Mouse (Mus musculus): ENCODE measurements around the gene 4930430F08Rik. TPM values are rescaled to one million over a fixed set of nuclear protein-coding genes. Genes with fewer than 3 reads are reported as not detected.

4930430F08Rik gene
- 8.2 and 8.8 TPM in 2 replicates for polyA plus RNA-seq (2015; fragmentation: Nextera tagmentation; extraction: Ambion mirVana)

- Histone ChIP-seq H3K4me2 (peak within 1 kb of the TSS; percentile 68), H3K36me3 (no peaks in the 10 kb centered on the region; the same call in 1 of the 2 replicates), H3K9me3 (no peaks in the 10 kb centered on the region), H3K4me3 (peak within 1 kb of the TSS; percentile 72), H3K9ac (no peak within 1 kb of the TSS), H3K4me1 (peaks cover 2% of the 10 kb centered on the region; the same call in 1 of the 2 replicates), H3K27ac (no peak within 1 kb of the TSS), H3K27me3 (no peaks in the 10 kb centered on the region)
- 79% methylated on average over 1 of the region's 1 CpGs for WGBS
- ATAC-seq (ENCODE audit: insufficient number of reproducible peaks, insufficient read depth, low FRiP score, low TSS enrichment, low read depth) = no peak
Observed at GRCm38 (mm10) chr10:100590323-100590722, at the start of gene 4930430F08Rik, which contains the start of gene 1700017N19Rik. Gene 4930430F08Rik, minus strand, starts transcription at chr10:100590423. Gene 1700017N19Rik, plus strand, starts transcription at chr10:100590484.

GRCm38 (mm10) chr10:100629762-100630438 is 39.7 kb upstream of the 4930430F08Rik start:
- no peaks in the 10 kb centered on the region for H3K36me3 ChIP-seq
- peak overlapping the region; percentile 20 for H3K4me3 ChIP-seq
- H3K4me2 ChIP-seq = peak overlapping the region; percentile 38
- no peak for ATAC-seq (ENCODE audit: insufficient number of reproducible peaks, insufficient read depth, low FRiP score, low TSS enrichment, low read depth)
- no peaks in the 10 kb centered on the region for H3K27me3 ChIP-seq
- peak overlapping the region; percentile 22; the same call in 1 of the 2 replicates for H3K9ac ChIP-seq
- 22% methylated on average over 20 of the region's 20 CpGs for WGBS
- no peaks in the 10 kb centered on the region for H3K9me3 ChIP-seq
- H3K27ac ChIP-seq = no peak overlapping the region
- no peaks in the 10 kb centered on the region for H3K4me1 ChIP-seq

- H3K9ac ChIP-seq = no peak overlapping the region
- no peak overlapping the region for H3K27ac ChIP-seq
- WGBS = 70% methylated on average over 3 of the region's 3 CpGs
- H3K36me3 ChIP-seq = no peaks in the 10 kb centered on the region
- no peak overlapping the region for H3K4me2 ChIP-seq
- no peak for ATAC-seq (ENCODE audit: insufficient number of reproducible peaks, insufficient read depth, low FRiP score, low TSS enrichment, low read depth)
- no peak overlapping the region for H3K4me3 ChIP-seq
- H3K27me3 ChIP-seq = no peaks in the 10 kb centered on the region
- no peaks in the 10 kb centered on the region for H3K4me1 ChIP-seq
- no peaks in the 10 kb centered on the region for H3K9me3 ChIP-seq
Observed at GRCm38 (mm10) chr10:100622494-100622893, 32.3 kb upstream of the 4930430F08Rik start.

- Histone ChIP-seq H3K4me3 (no peak overlapping the region), H3K9ac (no peak overlapping the region), H3K4me2 (no peak overlapping the region), H3K27ac (no peak overlapping the region), H3K36me3 (no peaks in the 10 kb centered on the region), H3K9me3 (no peaks in the 10 kb centered on the region), H3K4me1 (no peaks in the 10 kb centered on the region), H3K27me3 (no peaks in the 10 kb centered on the region)
- 93% methylated on average over 12 of the region's 12 CpGs for WGBS
- ATAC-seq (ENCODE audit: insufficient number of reproducible peaks, insufficient read depth, low FRiP score, low TSS enrichment, low read depth) = no peak
Observed at GRCm38 (mm10) chr10:100620040-100620439, 29.8 kb upstream of the 4930430F08Rik start.

GRCm38 (mm10) chr10:100619474-100619873 is 29.3 kb upstream of the 4930430F08Rik start:
- H3K27ac ChIP-seq = no peak overlapping the region
- H3K36me3 ChIP-seq = no peaks in the 10 kb centered on the region
- 93% methylated on average over 7 of the region's 7 CpGs for WGBS
- no peak for ATAC-seq (ENCODE audit: insufficient number of reproducible peaks, insufficient read depth, low FRiP score, low TSS enrichment, low read depth)
- H3K4me1 ChIP-seq = no peaks in the 10 kb centered on the region
- no peak overlapping the region for H3K9ac ChIP-seq
- no peaks in the 10 kb centered on the region for H3K9me3 ChIP-seq
- H3K27me3 ChIP-seq = no peaks in the 10 kb centered on the region
- no peak overlapping the region for H3K4me3 ChIP-seq
- H3K4me2 ChIP-seq = no peak overlapping the region

- no peaks in the 10 kb centered on the region for H3K9me3 ChIP-seq
- no peak overlapping the region for H3K4me2 ChIP-seq
- H3K9ac ChIP-seq = no peak overlapping the region
- H3K27me3 ChIP-seq = no peaks in the 10 kb centered on the region
- no peak for ATAC-seq (ENCODE audit: insufficient number of reproducible peaks, insufficient read depth, low FRiP score, low TSS enrichment, low read depth)
- no peaks in the 10 kb centered on the region for H3K4me1 ChIP-seq
- 51% methylated on average over 6 of the region's 6 CpGs for WGBS
- no peak overlapping the region for H3K4me3 ChIP-seq
- no peaks in the 10 kb centered on the region for H3K36me3 ChIP-seq
- H3K27ac ChIP-seq = no peak overlapping the region
Observed at GRCm38 (mm10) chr10:100617233-100617903, 27.1 kb upstream of the 4930430F08Rik start.

- no peaks in the 10 kb centered on the region for H3K9me3 ChIP-seq
- H3K4me1 ChIP-seq = no peaks in the 10 kb centered on the region
- ATAC-seq (ENCODE audit: insufficient number of reproducible peaks, insufficient read depth, low FRiP score, low TSS enrichment, low read depth) = no peak
- 64% methylated on average over 2 of the region's 2 CpGs for WGBS
- no peak overlapping the region for H3K27ac ChIP-seq
- no peak overlapping the region for H3K4me3 ChIP-seq
- no peaks in the 10 kb centered on the region for H3K27me3 ChIP-seq
- no peaks in the 10 kb centered on the region for H3K36me3 ChIP-seq
- no peak overlapping the region for H3K4me2 ChIP-seq
- H3K9ac ChIP-seq = no peak overlapping the region
Observed at GRCm38 (mm10) chr10:100604254-100604653, 14.0 kb upstream of the 4930430F08Rik start.

GRCm38 (mm10) chr10:100603511-100603910 is 13.3 kb upstream of the 4930430F08Rik start:
- Histone ChIP-seq H3K4me2 (no peak overlapping the region), H3K27ac (no peak overlapping the region), H3K9ac (no peak overlapping the region), H3K4me3 (no peak overlapping the region), H3K36me3 (no peaks in the 10 kb centered on the region), H3K4me1 (no peaks in the 10 kb centered on the region), H3K27me3 (no peaks in the 10 kb centered on the region), H3K9me3 (no peaks in the 10 kb centered on the region)
- WGBS = 85% methylated on average over 9 of the region's 9 CpGs
- no peak for ATAC-seq (ENCODE audit: insufficient number of reproducible peaks, insufficient read depth, low FRiP score, low TSS enrichment, low read depth)

GRCm38 (mm10) chr10:100598339-100598738 is 8.1 kb upstream of the 4930430F08Rik start:
- Histone ChIP-seq H3K4me3 (no peak overlapping the region), H3K9me3 (no peaks in the 10 kb centered on the region), H3K36me3 (no peaks in the 10 kb centered on the region), H3K4me1 (no peaks in the 10 kb centered on the region), H3K27me3 (no peaks in the 10 kb centered on the region), H3K9ac (no peak overlapping the region), H3K4me2 (no peak overlapping the region), H3K27ac (no peak overlapping the region)
- 86% methylated on average over 3 of the region's 3 CpGs for WGBS
- no peak for ATAC-seq (ENCODE audit: insufficient number of reproducible peaks, insufficient read depth, low FRiP score, low TSS enrichment, low read depth)

- H3K4me2 ChIP-seq = peak overlapping the region; percentile 68
- peak; percentile 94 for ATAC-seq (ENCODE audit: insufficient number of reproducible peaks, insufficient read depth, low FRiP score, low TSS enrichment, low read depth)
- peaks cover 3% of the 10 kb centered on the region for H3K36me3 ChIP-seq
- no peaks in the 10 kb centered on the region for H3K27me3 ChIP-seq
- H3K4me1 ChIP-seq = peaks cover 2% of the 10 kb centered on the region; the same call in 1 of the 2 replicates
- peak overlapping the region; percentile 72 for H3K4me3 ChIP-seq
- peak overlapping the region; percentile 78; the same call in 1 of the 2 replicates for H3K27ac ChIP-seq
- H3K9me3 ChIP-seq = no peaks in the 10 kb centered on the region
- peak overlapping the region; percentile 83 for H3K9ac ChIP-seq
- WGBS = under 1% methylated on average over 31 of the region's 31 CpGs
Observed at GRCm38 (mm10) chr10:100588932-100589388, 1.3 kb downstream of the 4930430F08Rik start.

- 43% methylated on average over 7 of the region's 7 CpGs for WGBS
- H3K36me3 ChIP-seq = peaks cover 4% of the 10 kb centered on the region
- H3K9ac ChIP-seq = peak overlapping the region; percentile 83
- H3K27ac ChIP-seq = peak overlapping the region; percentile 78; the same call in 1 of the 2 replicates
- H3K9me3 ChIP-seq = no peaks in the 10 kb centered on the region
- peaks cover 2% of the 10 kb centered on the region; the same call in 1 of the 2 replicates for H3K4me1 ChIP-seq
- ATAC-seq (ENCODE audit: insufficient number of reproducible peaks, insufficient read depth, low FRiP score, low TSS enrichment, low read depth) = no peak
- H3K27me3 ChIP-seq = no peaks in the 10 kb centered on the region
- peak overlapping the region; percentile 72 for H3K4me3 ChIP-seq
- peak overlapping the region; percentile 68 for H3K4me2 ChIP-seq
Observed at GRCm38 (mm10) chr10:100588524-100588923, 1.7 kb downstream of the 4930430F08Rik start.

Data from embryonic facial prominence, embryonic 13.5 days (tissue).